Mouse (Mus musculus) brown adipose tissue, adult 24 weeks (tissue): ENCODE data around the gene Trank1. TPM values are rescaled to one million over a fixed set of nuclear protein-coding genes. Genes with fewer than 3 reads are reported as not detected.

ENCODE experiments used
- polyA plus RNA-seq: library from polyadenylated mRNA; stranded (reverse); fragments of >200 nt; gene quantifications from 2 replicates; pipeline ENCODE4 v1.2.4, GENCODE M21; 2012; ENCODE audit not compliant: missing spikeins, insufficient read depth, insufficient read length

Trank1 gene
- polyA plus RNA-seq, 1 experiment = not detected

Other genes with a start within 250 kb of the Trank1 start
- gene Lrrfip2, start 194.1 kb upstream of the Trank1 start, polyA plus RNA-seq = 36.9 and 43.5 TPM in 2 replicates
- gene Mlh1, start 39.9 kb upstream of the Trank1 start, polyA plus RNA-seq = 10.0 and 10.5 TPM in 2 replicates
- gene Epm2aip1, start 39.8 kb upstream of the Trank1 start, polyA plus RNA-seq = 9.2 and 10.7 TPM in 2 replicates
- 0.50 TPM in 1 of 2 replicates, not detected in the other for gene Dclk3, start 127.3 kb downstream of the Trank1 start, polyA plus RNA-seq